Mouse (Mus musculus): ENCODE data around the gene Crtc2. TPM values are rescaled to one million over a fixed set of nuclear protein-coding genes. Genes with fewer than 3 reads are reported as not detected.
"Not testable (repeated sequence)": the region's sequence is repeated elsewhere in the genome, so short reads cannot be mapped to it uniquely, and the experiment has no call there.

Gene Crtc2
- polyA plus RNA-seq, 1 experiment from 2014 or later: 23.7 TPM

- Histone ChIP-seq H3K9ac (ENCODE audit: low read depth, low read length) (no peak overlapping the region), H3K4me3 (replicated peaks; ENCODE audit: low read depth, low read length) (no peak overlapping the region), H3K27me3 (ENCODE audit: insufficient read depth, low read length) (no peaks in the 10 kb centered on the region), H3K4me2 (ENCODE audit: low read length) (no peak overlapping the region), H3K36me3 (ENCODE audit: insufficient read depth, low read length) (peaks cover 30% of the 10 kb centered on the region), H3K4me1 (replicated peaks; ENCODE audit: insufficient read depth, low read length) (no peaks in the 10 kb centered on the region), H3K27ac (no peak overlapping the region), H3K9me3 (replicated peaks; ENCODE audit: low read length) (no peaks in the 10 kb centered on the region)
- no peak for DNase-seq (ENCODE audit: low spot score)
- no peak for TF ChIP-seq CTCF (IDR thresholded peaks at IDR 0.05; ENCODE audit: low read depth)
- 91% methylated on average over 9 of the region's 9 CpGs for WGBS
- no peak; the same call in 1 of the 2 replicates for ATAC-seq (replicated peaks; ENCODE audit: low FRiP score, low read depth)
These were observed 23.8 kb downstream of the Crtc2 start for GRCm38 (mm10) chr3:90277793-90278192.

GRCm38 (mm10) chr3:90278211-90278610 lies 24.2 kb downstream of the Crtc2 start:
- Histone ChIP-seq H3K4me3 (replicated peaks; ENCODE audit: low read depth, low read length) (no peak overlapping the region), H3K27ac (no peak overlapping the region), H3K9me3 (replicated peaks; ENCODE audit: low read length) (no peaks in the 10 kb centered on the region), H3K27me3 (ENCODE audit: insufficient read depth, low read length) (no peaks in the 10 kb centered on the region), H3K4me2 (ENCODE audit: low read length) (no peak overlapping the region), H3K9ac (ENCODE audit: low read depth, low read length) (no peak overlapping the region), H3K36me3 (ENCODE audit: insufficient read depth, low read length) (peaks cover 29% of the 10 kb centered on the region), H3K4me1 (replicated peaks; ENCODE audit: insufficient read depth, low read length) (no peaks in the 10 kb centered on the region)
- no peak for TF ChIP-seq CTCF (IDR thresholded peaks at IDR 0.05; ENCODE audit: low read depth)
- 96% methylated on average over 10 of the region's 10 CpGs for WGBS
- DNase-seq (ENCODE audit: low spot score) (no peak), ATAC-seq (replicated peaks; ENCODE audit: low FRiP score, low read depth) (no peak)

DNA sequence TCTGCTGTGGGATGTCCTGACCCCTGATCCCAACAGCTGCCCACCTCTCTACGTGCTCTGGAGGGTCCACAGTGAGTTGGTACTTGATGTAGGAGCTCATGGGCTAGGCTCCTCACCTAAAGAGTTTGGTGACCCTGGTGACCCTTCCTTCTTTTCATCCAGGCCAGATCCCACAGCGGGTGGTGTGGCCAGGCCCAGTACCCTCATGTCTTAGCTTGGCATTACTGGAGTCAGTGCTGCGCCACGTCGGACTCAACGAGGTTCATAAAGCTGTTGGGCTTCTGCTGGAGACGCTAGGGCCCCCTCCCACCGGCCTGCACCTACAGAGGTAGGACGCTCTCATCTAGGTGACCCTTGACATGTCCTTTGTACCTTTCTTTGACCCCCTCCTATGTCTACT lies 25.3 kb downstream of the Crtc2 start:
- peaks cover 23% of the 10 kb centered on the region for H3K36me3 ChIP-seq (ENCODE audit: insufficient read depth, low read length)

GRCm38 (mm10) chr3:90279743-90280142 lies 25.8 kb downstream of the Crtc2 start:
- no peak overlapping the region for H3K9ac ChIP-seq (ENCODE audit: low read depth, low read length)
- WGBS: 96% methylated on average over 7 of the region's 7 CpGs
- TF ChIP-seq CTCF (IDR thresholded peaks at IDR 0.05; ENCODE audit: low read depth): no peak
- H3K4me1 ChIP-seq (replicated peaks; ENCODE audit: insufficient read depth, low read length): no peaks in the 10 kb centered on the region
- no peak overlapping the region for H3K27ac ChIP-seq
- DNase-seq (ENCODE audit: low spot score): no peak
- H3K27me3 ChIP-seq (ENCODE audit: insufficient read depth, low read length): no peaks in the 10 kb centered on the region
- H3K4me2 ChIP-seq (ENCODE audit: low read length): no peak overlapping the region
- ATAC-seq (replicated peaks; ENCODE audit: low FRiP score, low read depth): no peak
- no peak overlapping the region for H3K4me3 ChIP-seq (replicated peaks; ENCODE audit: low read depth, low read length)
- no peaks in the 10 kb centered on the region for H3K9me3 ChIP-seq (replicated peaks; ENCODE audit: low read length)
- peaks cover 23% of the 10 kb centered on the region for H3K36me3 ChIP-seq (ENCODE audit: insufficient read depth, low read length)

More for the DNA sequence above, 25.3 kb downstream of the Crtc2 start:
- H3K27me3 ChIP-seq (ENCODE audit: insufficient read depth, low read length): no peaks in the 10 kb centered on the region
- H3K4me1 ChIP-seq (replicated peaks; ENCODE audit: insufficient read depth, low read length): no peaks in the 10 kb centered on the region
- WGBS: 95% methylated on average over 9 of the region's 9 CpGs
- DNase-seq (ENCODE audit: low spot score) (no peak), ATAC-seq (replicated peaks; ENCODE audit: low FRiP score, low read depth) (no peak)
- H3K27ac ChIP-seq: no peak overlapping the region
- no peak overlapping the region for H3K4me3 ChIP-seq (replicated peaks; ENCODE audit: low read depth, low read length)
- H3K9ac ChIP-seq (ENCODE audit: low read depth, low read length): no peak overlapping the region
- H3K9me3 ChIP-seq (replicated peaks; ENCODE audit: low read length): no peaks in the 10 kb centered on the region
- H3K4me2 ChIP-seq (ENCODE audit: low read length): no peak overlapping the region
- no peak for TF ChIP-seq CTCF (IDR thresholded peaks at IDR 0.05; ENCODE audit: low read depth)

DNA sequence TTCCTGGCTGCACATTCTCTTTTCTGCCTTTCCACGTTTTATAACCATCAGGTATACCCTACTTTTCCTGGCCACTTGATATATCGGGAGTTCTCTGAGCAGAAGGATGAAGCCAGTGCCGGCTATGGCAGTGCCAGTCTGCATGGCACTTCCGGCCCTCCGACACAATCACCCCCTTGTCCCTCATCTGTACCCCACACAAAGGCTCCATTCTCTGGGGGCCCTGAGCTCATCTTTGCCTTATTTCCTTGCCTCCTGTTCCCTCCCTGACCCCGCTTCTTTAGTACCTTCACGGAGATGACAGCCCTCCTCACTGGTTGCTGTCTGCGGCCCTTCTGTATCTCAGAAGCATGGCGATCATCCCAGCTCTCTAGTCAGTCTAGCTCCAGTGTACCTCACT lies 26.7 kb downstream of the Crtc2 start:
- Histone ChIP-seq H3K27ac (no peak overlapping the region), H3K9me3 (replicated peaks; ENCODE audit: low read length) (no peaks in the 10 kb centered on the region), H3K4me1 (replicated peaks; ENCODE audit: insufficient read depth, low read length) (no peaks in the 10 kb centered on the region), H3K4me2 (ENCODE audit: low read length) (no peak overlapping the region), H3K36me3 (ENCODE audit: insufficient read depth, low read length) (peaks cover 20% of the 10 kb centered on the region), H3K27me3 (ENCODE audit: insufficient read depth, low read length) (no peaks in the 10 kb centered on the region), H3K4me3 (replicated peaks; ENCODE audit: low read depth, low read length) (no peak overlapping the region), H3K9ac (ENCODE audit: low read depth, low read length) (no peak overlapping the region)
- TF ChIP-seq CTCF (IDR thresholded peaks at IDR 0.05; ENCODE audit: low read depth): no peak
- no peak for ATAC-seq (replicated peaks; ENCODE audit: low FRiP score, low read depth)
- DNase-seq (ENCODE audit: low spot score): no peak
- WGBS: 93% methylated on average over 9 of the region's 9 CpGs

DNA sequence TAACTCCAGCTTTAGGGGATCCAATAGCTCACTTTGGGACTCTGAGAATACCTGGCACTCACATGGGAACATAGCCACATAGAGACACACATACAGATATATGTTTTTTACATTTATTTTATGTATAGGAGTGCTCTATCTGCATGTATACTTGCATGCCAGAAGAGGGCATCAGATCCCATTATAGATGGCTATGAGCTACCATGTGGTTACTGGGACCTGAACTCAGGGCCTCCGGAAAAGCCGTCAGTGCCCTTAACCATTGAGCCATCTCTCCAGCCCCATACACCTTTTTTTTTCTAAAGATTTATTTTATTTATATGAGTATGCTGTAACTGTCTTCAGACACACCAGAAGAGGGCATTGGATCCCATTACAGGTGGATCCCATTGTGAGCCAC lies 30.2 kb downstream of the Crtc2 start:
- Histone ChIP-seq H3K9ac (ENCODE audit: low read depth, low read length) (no peak overlapping the region), H3K36me3 (ENCODE audit: insufficient read depth, low read length) (peaks cover 7% of the 10 kb centered on the region), H3K9me3 (replicated peaks; ENCODE audit: low read length) (no peaks in the 10 kb centered on the region), H3K27me3 (ENCODE audit: insufficient read depth, low read length) (no peaks in the 10 kb centered on the region), H3K4me2 (ENCODE audit: low read length) (no peak overlapping the region), H3K4me3 (replicated peaks; ENCODE audit: low read depth, low read length) (no peak overlapping the region), H3K27ac (no peak overlapping the region), H3K4me1 (replicated peaks; ENCODE audit: insufficient read depth, low read length) (no peaks in the 10 kb centered on the region)
- ATAC-seq (replicated peaks; ENCODE audit: low FRiP score, low read depth): no peak
- peak; percentile 18; the same call in 1 of the 2 replicates for TF ChIP-seq CTCF (IDR thresholded peaks at IDR 0.05; ENCODE audit: low read depth)
- WGBS: 95% methylated on average over 2 of the region's 2 CpGs
- DNase-seq (ENCODE audit: low spot score): no peak

- H3K27me3 ChIP-seq (ENCODE audit: insufficient read depth, low read length); H3K4me3 ChIP-seq (replicated peaks; ENCODE audit: low read depth, low read length); H3K4me2 ChIP-seq (ENCODE audit: low read length); H3K36me3 ChIP-seq (ENCODE audit: insufficient read depth, low read length); ATAC-seq (replicated peaks; ENCODE audit: low FRiP score, low read depth); DNase-seq (ENCODE audit: low spot score); H3K9ac ChIP-seq (ENCODE audit: low read depth, low read length); H3K27ac ChIP-seq; H3K4me1 ChIP-seq (replicated peaks; ENCODE audit: insufficient read depth, low read length); H3K9me3 ChIP-seq (replicated peaks; ENCODE audit: low read length): not testable (repeated sequence)
- 67% methylated on average over 2 of the region's 3 CpGs for WGBS
These were observed 35.4 kb downstream of the Crtc2 start for GRCm38 (mm10) chr3:90289403-90289802.
